Mouse (Mus musculus): ENCODE measurements at regions not wholly inside any gene's neighbourhood (a gene's known extent, or its start where the extent isn't known, plus 50 kb on each side); places are given as distances from the start of the nearest gene placed in this dataset.

DNA sequence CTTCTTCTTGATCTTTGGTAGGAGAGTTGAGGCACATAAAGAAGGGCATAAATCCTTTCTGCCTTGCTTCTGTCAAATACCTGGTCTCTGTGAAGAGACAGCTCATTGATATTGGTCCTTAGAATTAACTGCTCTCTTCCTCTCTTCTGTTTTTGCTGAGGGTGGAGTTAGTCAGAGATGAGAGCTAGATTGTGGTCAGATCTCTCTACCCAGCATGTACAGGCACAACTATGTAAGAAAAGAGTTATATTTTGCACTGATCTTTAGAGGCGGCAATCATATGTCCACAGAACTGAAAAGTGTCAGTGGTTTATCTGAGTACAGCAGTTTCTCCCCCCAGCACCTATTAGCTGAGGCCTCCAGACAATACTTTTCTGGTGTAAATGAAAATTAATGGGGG, 65.5 kb upstream of the Agbl1 start:
- no peak for ATAC-seq (ENCODE audit: low FRiP score, low read depth)
- H3K4me1 ChIP-seq, result no peaks in the 10 kb centered on the region
- WGBS, result 100% methylated on average over 1 of the region's 1 CpGs
- no peak overlapping the region for H3K4me2 ChIP-seq (replicated peaks)
- no peak overlapping the region for H3K9ac ChIP-seq (replicated peaks)
- no peak overlapping the region for H3K4me3 ChIP-seq
- H3K36me3 ChIP-seq, result no peaks in the 10 kb centered on the region
- no peaks in the 10 kb centered on the region for H3K9me3 ChIP-seq
- no peak overlapping the region for H3K27ac ChIP-seq (replicated peaks)
- H3K27me3 ChIP-seq, result no peaks in the 10 kb centered on the region

DNA sequence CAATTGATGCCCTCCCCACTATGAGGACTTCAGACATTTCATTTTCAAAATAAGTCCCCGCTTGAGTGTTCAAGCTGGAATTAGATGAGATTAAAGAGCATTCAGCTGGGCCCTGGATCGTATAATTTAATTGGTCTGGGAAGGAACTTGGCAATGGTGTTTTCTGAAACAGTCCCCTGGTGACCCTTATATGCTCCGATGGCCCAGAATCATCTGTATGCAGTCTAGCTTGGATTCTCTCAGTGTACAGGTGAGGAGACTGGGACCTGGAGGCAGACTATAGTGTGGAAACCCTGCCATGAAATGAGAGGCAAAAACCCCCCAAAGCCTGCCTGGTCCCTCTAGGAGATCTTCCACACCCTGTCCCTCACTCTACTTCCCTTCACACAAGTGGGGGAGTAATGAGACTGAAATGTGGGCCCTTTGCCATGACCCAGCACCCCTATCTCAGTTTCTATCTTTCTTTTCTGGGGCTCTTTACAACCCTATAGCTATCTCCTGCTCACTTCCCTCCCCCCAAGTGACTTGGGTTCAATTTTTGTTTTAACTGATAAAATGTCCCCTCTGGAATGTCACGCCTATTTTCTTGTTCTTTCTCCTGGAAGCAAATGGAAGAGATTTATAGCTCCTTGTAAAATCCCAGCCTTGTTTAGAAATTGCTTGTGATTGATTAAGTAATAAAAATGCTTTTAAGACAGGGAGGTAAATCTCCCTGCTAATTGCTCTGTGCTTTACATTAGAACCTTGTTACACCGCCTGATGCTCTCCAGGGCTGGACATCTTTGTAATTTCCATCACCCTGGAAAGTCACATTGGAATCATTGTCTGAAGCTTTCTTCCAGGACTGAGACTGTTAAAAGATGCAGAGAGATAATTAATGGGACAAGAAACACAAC, 64.7 kb upstream of the Agbl1 start:
- H3K36me3 ChIP-seq, result no peaks in the 10 kb centered on the region
- WGBS, result 88% methylated on average over 5 of the region's 5 CpGs
- no peak overlapping the region for H3K9ac ChIP-seq (replicated peaks)
- no peak for ATAC-seq (ENCODE audit: low FRiP score, low read depth)
- H3K27me3 ChIP-seq, result no peaks in the 10 kb centered on the region
- H3K4me3 ChIP-seq, result no peak overlapping the region
- H3K9me3 ChIP-seq, result no peaks in the 10 kb centered on the region
- H3K4me2 ChIP-seq (replicated peaks), result no peak overlapping the region
- H3K27ac ChIP-seq (replicated peaks), result no peak overlapping the region
- no peaks in the 10 kb centered on the region for H3K4me1 ChIP-seq

DNA sequence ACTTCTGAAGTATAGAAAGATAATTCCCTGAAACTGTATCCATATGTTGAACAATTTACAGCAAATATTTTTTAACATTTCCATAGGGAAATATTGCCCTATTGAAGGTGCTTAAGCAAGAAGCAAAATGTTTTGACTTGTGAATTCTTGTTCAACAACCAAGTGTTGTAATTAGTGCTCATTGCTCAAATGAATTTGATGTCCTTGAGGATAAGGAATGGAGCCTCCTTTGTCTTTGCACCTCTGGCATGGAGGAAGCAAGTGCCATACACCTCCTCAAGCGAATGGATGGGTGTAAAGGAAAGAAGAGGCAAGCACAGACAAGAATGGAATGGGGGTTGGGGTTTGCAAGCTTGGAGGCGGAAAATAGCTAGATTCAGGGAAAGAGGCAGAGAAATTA, 59.2 kb upstream of the Agbl1 start:
- H3K9me3 ChIP-seq, result no peaks in the 10 kb centered on the region
- H3K4me1 ChIP-seq, result no peaks in the 10 kb centered on the region
- ATAC-seq (ENCODE audit: low FRiP score, low read depth), result no peak
- H3K36me3 ChIP-seq, result no peaks in the 10 kb centered on the region
- H3K4me3 ChIP-seq, result no peak overlapping the region
- no peak overlapping the region for H3K4me2 ChIP-seq (replicated peaks)
- H3K27me3 ChIP-seq, result no peaks in the 10 kb centered on the region
- H3K9ac ChIP-seq (replicated peaks), result no peak overlapping the region
- no peak overlapping the region for H3K27ac ChIP-seq (replicated peaks)
- 83% methylated on average over 2 of the region's 2 CpGs for WGBS

DNA sequence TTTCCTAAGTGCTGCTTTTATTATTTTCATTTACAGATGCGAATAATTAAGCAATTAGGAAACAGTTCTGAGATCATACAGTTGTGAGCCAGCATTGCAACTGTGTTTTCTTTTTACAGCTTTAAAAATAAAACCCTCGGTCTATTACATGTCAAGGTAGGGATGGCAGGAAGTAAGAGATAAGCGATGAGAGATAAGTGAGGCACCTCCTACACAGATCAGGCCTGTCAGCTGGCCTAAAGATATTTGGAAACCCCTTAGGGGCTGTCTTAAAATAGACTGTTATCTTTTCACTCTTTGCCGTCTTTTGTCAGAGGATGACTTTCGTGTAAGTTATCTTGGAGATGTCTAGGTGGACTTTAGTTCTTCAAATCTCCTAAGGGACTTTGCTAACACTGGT, 53.5 kb upstream of the Agbl1 start:
- H3K27ac ChIP-seq (replicated peaks), result no peak overlapping the region
- H3K36me3 ChIP-seq, result no peaks in the 10 kb centered on the region
- no peak overlapping the region for H3K9ac ChIP-seq (replicated peaks)
- no peaks in the 10 kb centered on the region for H3K27me3 ChIP-seq
- ATAC-seq (ENCODE audit: low FRiP score, low read depth), result no peak
- H3K4me2 ChIP-seq (replicated peaks), result no peak overlapping the region
- no peaks in the 10 kb centered on the region for H3K9me3 ChIP-seq
- WGBS, result 89% methylated on average over 5 of the region's 5 CpGs
- H3K4me3 ChIP-seq, result no peak overlapping the region
- H3K4me1 ChIP-seq, result no peaks in the 10 kb centered on the region

DNA sequence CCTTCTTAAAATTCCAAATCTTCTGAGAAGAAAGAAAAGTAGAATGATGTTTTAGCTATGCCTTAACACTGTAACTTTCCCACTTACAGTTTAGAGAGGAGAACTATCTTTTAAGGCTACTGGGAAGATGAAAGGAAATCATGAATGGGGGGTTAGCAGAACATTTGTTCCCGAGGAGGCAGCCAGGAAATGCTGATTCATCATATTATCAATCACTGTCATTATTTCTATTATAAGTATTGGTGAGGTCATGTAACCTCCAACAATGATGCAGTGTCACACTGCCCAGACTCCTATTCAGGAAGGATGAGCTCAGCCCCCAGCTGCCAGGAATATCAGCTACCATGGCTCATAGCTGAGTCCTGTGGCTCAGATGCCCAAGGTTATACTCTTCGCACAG, 52.3 kb upstream of the Agbl1 start:
- H3K4me1 ChIP-seq, result no peaks in the 10 kb centered on the region
- no peak for ATAC-seq (ENCODE audit: low FRiP score, low read depth)
- no peak overlapping the region for H3K9ac ChIP-seq (replicated peaks)
- H3K9me3 ChIP-seq, result no peaks in the 10 kb centered on the region
- 85% methylated on average over 2 of the region's 2 CpGs for WGBS
- no peak overlapping the region for H3K4me2 ChIP-seq (replicated peaks)
- H3K36me3 ChIP-seq, result no peaks in the 10 kb centered on the region
- no peak overlapping the region for H3K27ac ChIP-seq (replicated peaks)
- no peaks in the 10 kb centered on the region for H3K27me3 ChIP-seq
- no peak overlapping the region for H3K4me3 ChIP-seq
